Mouse (Mus musculus) limb, embryonic 11.5 days (tissue): ENCODE measurements around the gene Ninj1. TPM values are rescaled to one million over a fixed set of nuclear protein-coding genes. Genes with fewer than 3 reads are reported as not detected.

Experiments used
- ATAC-seq: fragments of 200-750 bp; cut with Nextera tagmentation; 2 replicates; pipeline ENCODE4 v1.8.0; 2017; ENCODE audit warnings: low read depth; ENCODE audit not compliant: insufficient number of reproducible peaks, low FRiP score, low TSS enrichment
- DNase-seq: peaks from one replicate; pipeline ENCODE4 v3.0.0-alpha.2; 2015; ENCODE audit warnings: low spot score
- H3K27ac ChIP-seq: fragments of 300-500 bp; sonication (generic); replicated peaks from 2 replicates; pipeline ENCODE4 v1.5.1; 2014; ENCODE audit warnings: low read depth, mild to moderate bottlenecking, low read length
- H3K27me3 ChIP-seq: fragments of 300-500 bp; sonication (generic); 2 replicates; pipeline ENCODE4 v1.6.1; 2014; ENCODE audit warnings: mild to moderate bottlenecking, low read length, mixed read lengths; ENCODE audit not compliant: control insufficient read depth, insufficient read depth
- H3K36me3 ChIP-seq: fragments of 300-500 bp; sonication (generic); 2 replicates; pipeline ENCODE4 v1.6.1; 2014; ENCODE audit warnings: mild to moderate bottlenecking, low read length, moderate library complexity, mixed read lengths; ENCODE audit not compliant: control insufficient read depth, insufficient read depth
- H3K4me1 ChIP-seq: fragments of 300-500 bp; sonication (generic); 2 replicates; pipeline ENCODE4 v1.6.1; 2014; ENCODE audit warnings: low read length, mixed read lengths; ENCODE audit not compliant: control insufficient read depth, insufficient read depth
- H3K4me2 ChIP-seq: fragments of 300-500 bp; sonication (generic); 2 replicates; pipeline ENCODE4 v1.6.1; 2014; ENCODE audit warnings: low read depth, mild to moderate bottlenecking, moderate library complexity; ENCODE audit not compliant: severe bottlenecking
- H3K4me3 ChIP-seq: fragments of 300-500 bp; sonication (generic); 2 replicates; pipeline ENCODE4 v1.5.1; 2014; ENCODE audit warnings: low read depth, low read length
- H3K9ac ChIP-seq: fragments of 300-500 bp; sonication (generic); 2 replicates; pipeline ENCODE4 v1.6.1; 2014; ENCODE audit warnings: mild to moderate bottlenecking, low read length
- H3K9me3 ChIP-seq: fragments of 300-500 bp; sonication (generic); 2 replicates; pipeline ENCODE4 v1.6.1; 2016; ENCODE audit warnings: low read length; ENCODE audit not compliant: control insufficient read depth
- WGBS: fragments of 180-500 bp; shearing (Covaris S2); extraction: QIAGEN DNeasy Blood & Tissue Kit; methylation state at CpG from one replicate; pipeline ENCODE4 v1.1.7; 2014; 5-methylcytosine and 5-hydroxymethylcytosine counted together
- polyA plus RNA-seq: library from polyadenylated mRNA; unstranded; fragments of >200 nt; fragmentation: Nextera tagmentation; extraction: Ambion mirVana; gene quantifications from 2 replicates; pipeline ENCODE4 v1.2.1, GENCODE M21; 2014

Gene Ninj1
- polyA plus RNA-seq, 1 experiment from 2014 or later: 23.6 TPM

GRCm38 (mm10) chr13:49218651-49219050 lies 31.4 kb downstream of the Ninj1 start:
- Histone ChIP-seq H3K4me3 (no peak overlapping the region), H3K9me3 (no peaks in the 10 kb centered on the region; the same call in 1 of the 2 replicates), H3K9ac (no peak overlapping the region), H3K4me1 (peaks cover 6% of the 10 kb centered on the region), H3K27ac (no peak overlapping the region), H3K4me2 (no peak overlapping the region), H3K36me3 (no peaks in the 10 kb centered on the region), H3K27me3 (no peaks in the 10 kb centered on the region)
- ATAC-seq (no peak), DNase-seq (no peak)
- 64% methylated on average over 3 of the region's 3 CpGs for WGBS

DNA sequence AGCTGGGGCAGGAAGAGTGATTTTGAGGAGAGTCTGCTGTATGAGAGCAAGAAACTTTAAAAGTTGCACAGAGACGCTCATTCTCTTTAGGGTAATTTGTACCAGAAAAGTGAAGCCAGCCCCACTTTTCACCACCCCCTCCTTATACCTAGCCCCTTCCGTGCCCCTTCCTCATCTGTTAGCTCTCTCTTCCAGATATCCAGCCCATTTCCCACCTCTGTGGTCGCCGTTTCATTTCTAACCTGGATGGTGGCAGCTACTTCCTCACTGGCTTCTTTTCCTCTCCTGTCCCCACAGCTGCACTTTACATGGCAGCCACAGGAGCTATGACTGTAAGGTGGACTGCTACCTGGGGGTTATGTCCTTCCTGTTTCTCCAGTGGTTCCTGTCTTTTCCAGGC lies 32.1 kb downstream of the Ninj1 start:
- H3K27me3 ChIP-seq: no peaks in the 10 kb centered on the region
- no peak for DNase-seq
- H3K9me3 ChIP-seq: no peaks in the 10 kb centered on the region; the same call in 1 of the 2 replicates
- peaks cover 6% of the 10 kb centered on the region for H3K4me1 ChIP-seq
- no peak overlapping the region for H3K9ac ChIP-seq
- H3K36me3 ChIP-seq: no peaks in the 10 kb centered on the region
- no peak overlapping the region for H3K4me2 ChIP-seq
- 88% methylated on average over 4 of the region's 4 CpGs for WGBS
- no peak overlapping the region for H3K27ac ChIP-seq
- no peak for ATAC-seq
- no peak overlapping the region for H3K4me3 ChIP-seq

GRCm38 (mm10) chr13:49220912-49221311 lies 33.6 kb downstream of the Ninj1 start:
- no peak overlapping the region for H3K27ac ChIP-seq

DNA sequence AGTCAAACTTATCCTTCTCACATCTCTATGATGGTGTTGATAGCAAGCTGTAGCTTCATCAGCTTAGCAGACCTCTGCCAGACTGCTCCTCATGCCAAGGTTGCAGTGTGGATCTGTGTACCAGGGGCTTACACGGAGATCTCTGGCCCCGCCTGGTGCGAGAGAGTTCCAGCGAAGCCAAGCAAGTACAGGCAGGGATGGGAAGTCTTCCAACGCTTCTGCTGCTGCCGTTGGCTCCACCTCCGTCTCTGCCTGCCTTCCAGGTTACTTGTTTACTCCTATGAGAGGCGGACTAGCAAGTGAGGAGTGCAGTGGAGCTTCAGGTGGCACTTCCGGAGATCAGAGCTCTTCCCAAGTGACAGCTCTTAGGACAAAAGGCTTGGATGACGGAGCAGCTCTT lies 37.0 kb downstream of the Ninj1 start:
- Histone ChIP-seq H3K4me1 (no peaks in the 10 kb centered on the region), H3K4me3 (no peak overlapping the region), H3K27ac (no peak overlapping the region), H3K4me2 (no peak overlapping the region), H3K9ac (no peak overlapping the region), H3K36me3 (no peaks in the 10 kb centered on the region), H3K9me3 (no peaks in the 10 kb centered on the region; the same call in 1 of the 2 replicates), H3K27me3 (no peaks in the 10 kb centered on the region)
- 14% methylated on average over 10 of the region's 10 CpGs for WGBS
- no peak for DNase-seq
- no peak for ATAC-seq

More at GRCm38 (mm10) chr13:49220912-49221311, 33.6 kb downstream of the Ninj1 start:
- Histone ChIP-seq H3K4me2 (no peak overlapping the region), H3K9ac (no peak overlapping the region), H3K27me3 (no peaks in the 10 kb centered on the region), H3K9me3 (no peaks in the 10 kb centered on the region; the same call in 1 of the 2 replicates), H3K4me3 (no peak overlapping the region), H3K36me3 (no peaks in the 10 kb centered on the region), H3K4me1 (peaks cover 3% of the 10 kb centered on the region)
- WGBS: 20% methylated on average over 5 of the region's 5 CpGs
- no peak for DNase-seq
- ATAC-seq: no peak

DNA sequence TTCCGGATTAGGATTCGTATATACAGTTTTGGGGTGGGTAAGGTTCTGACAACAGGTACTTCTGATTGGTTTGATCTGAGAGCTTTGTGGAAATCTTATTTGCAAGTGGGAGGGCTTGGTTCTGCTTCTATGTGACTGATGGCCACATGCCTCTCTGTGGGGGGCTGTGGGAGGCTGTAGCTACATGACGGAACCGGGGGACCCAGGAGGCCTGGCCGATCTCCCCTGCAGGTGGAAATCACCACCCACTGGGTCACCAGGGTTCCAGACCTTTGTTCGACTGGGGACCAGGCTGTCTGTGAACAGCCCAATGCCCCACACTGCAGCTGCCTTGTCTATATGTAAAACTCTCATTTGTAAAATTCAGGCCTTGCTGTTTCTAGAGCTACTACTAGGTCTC lies 37.4 kb downstream of the Ninj1 start:
- H3K36me3 ChIP-seq: no peaks in the 10 kb centered on the region
- no peak overlapping the region for H3K4me2 ChIP-seq
- peaks cover under 1% of the 10 kb centered on the region; the same call in 1 of the 2 replicates for H3K4me1 ChIP-seq
- H3K27me3 ChIP-seq: no peaks in the 10 kb centered on the region
- H3K9me3 ChIP-seq: no peaks in the 10 kb centered on the region; the same call in 1 of the 2 replicates
- H3K27ac ChIP-seq: no peak overlapping the region
- H3K4me3 ChIP-seq: no peak overlapping the region
- ATAC-seq: no peak
- WGBS: 24% methylated on average over 6 of the region's 6 CpGs
- H3K9ac ChIP-seq: no peak overlapping the region
- no peak for DNase-seq

DNA sequence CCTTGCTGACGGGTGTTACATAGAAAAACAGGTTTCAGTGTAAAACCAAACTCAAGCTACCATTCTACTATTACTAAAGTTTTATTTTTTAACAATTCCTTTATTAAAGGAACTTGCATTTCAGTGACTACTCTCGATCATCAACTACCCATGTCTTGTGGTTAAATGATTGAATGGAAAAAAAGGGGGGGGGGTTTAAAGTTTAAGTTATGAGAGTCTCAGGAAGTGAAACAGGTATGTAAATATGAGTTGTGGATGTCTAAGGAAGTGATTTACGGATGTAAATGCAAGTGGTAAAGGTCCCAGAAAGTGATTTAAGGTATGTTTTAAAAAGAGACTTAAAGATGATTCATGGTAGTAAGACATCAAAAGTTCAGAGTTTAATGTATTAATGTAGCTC lies 37.9 kb downstream of the Ninj1 start:
- no peaks in the 10 kb centered on the region for H3K36me3 ChIP-seq
- DNase-seq (no peak), ATAC-seq (no peak)
- H3K9ac ChIP-seq: no peak overlapping the region
- H3K9me3 ChIP-seq: no peaks in the 10 kb centered on the region; the same call in 1 of the 2 replicates
- H3K4me2 ChIP-seq: no peak overlapping the region
- H3K4me1 ChIP-seq: peaks cover 3% of the 10 kb centered on the region; the same call in 1 of the 2 replicates
- H3K27me3 ChIP-seq: no peaks in the 10 kb centered on the region
- 61% methylated on average over 3 of the region's 3 CpGs for WGBS
- no peak overlapping the region for H3K27ac ChIP-seq
- no peak overlapping the region for H3K4me3 ChIP-seq

- Histone ChIP-seq H3K9me3 (no peaks in the 10 kb centered on the region; the same call in 1 of the 2 replicates), H3K36me3 (no peaks in the 10 kb centered on the region), H3K27me3 (no peaks in the 10 kb centered on the region), H3K9ac (no peak overlapping the region), H3K4me2 (no peak overlapping the region), H3K4me1 (peaks cover 3% of the 10 kb centered on the region; the same call in 1 of the 2 replicates), H3K4me3 (no peak overlapping the region), H3K27ac (no peak overlapping the region)
- DNase-seq (no peak), ATAC-seq (no peak)
- 25% methylated on average over 4 of the region's 4 CpGs for WGBS
Measured at GRCm38 (mm10) chr13:49225633-49226032, 38.3 kb downstream of the Ninj1 start.

- no peak for DNase-seq
- 90% methylated on average over 8 of the region's 8 CpGs for WGBS
- no peaks in the 10 kb centered on the region for H3K9me3 ChIP-seq
Measured at GRCm38 (mm10) chr13:49233792-49234572, 46.7 kb downstream of the Ninj1 start.

More at GRCm38 (mm10) chr13:49233792-49234572, 46.7 kb downstream of the Ninj1 start:
- Histone ChIP-seq H3K4me1 (peaks cover 3% of the 10 kb centered on the region; the same call in 1 of the 2 replicates), H3K36me3 (no peaks in the 10 kb centered on the region), H3K27ac (no peak overlapping the region), H3K4me3 (no peak overlapping the region), H3K9ac (no peak overlapping the region), H3K27me3 (no peaks in the 10 kb centered on the region), H3K4me2 (no peak overlapping the region)
- ATAC-seq: no peak
